Mouse (Mus musculus): ENCODE data around the gene Os9.

GRCm38 (mm10) chr10:127048608-127049394 lies 72.1 kb downstream of the Os9 start:
- TF ChIP-seq POLR2A (IDR thresholded peaks at IDR 0.05; ENCODE audit: low read depth, low read length) (no peak), CTCF (IDR thresholded peaks at IDR 0.05; ENCODE audit: borderline replicate concordance, insufficient read depth, low read length) (no peak)
